Mouse (Mus musculus) embryo, embryonic 11 days (tissue): Measurements from ENCODE around the gene Uba52.
A peak's percentile ranks its signal among the peaks of the same experiment; 100 is the strongest.

Experiments used
- DNase-seq: peaks from one replicate; pipeline ENCODE4 v3.0.0-alpha.2; 2015

Gene Uba52

GRCm38 (mm10) chr8:70510228-70510915 is at the start of gene Uba52:
Uba52 (minus strand) TSS chr8:70510801.
- DNase-seq: peak; percentile 99

DNA sequence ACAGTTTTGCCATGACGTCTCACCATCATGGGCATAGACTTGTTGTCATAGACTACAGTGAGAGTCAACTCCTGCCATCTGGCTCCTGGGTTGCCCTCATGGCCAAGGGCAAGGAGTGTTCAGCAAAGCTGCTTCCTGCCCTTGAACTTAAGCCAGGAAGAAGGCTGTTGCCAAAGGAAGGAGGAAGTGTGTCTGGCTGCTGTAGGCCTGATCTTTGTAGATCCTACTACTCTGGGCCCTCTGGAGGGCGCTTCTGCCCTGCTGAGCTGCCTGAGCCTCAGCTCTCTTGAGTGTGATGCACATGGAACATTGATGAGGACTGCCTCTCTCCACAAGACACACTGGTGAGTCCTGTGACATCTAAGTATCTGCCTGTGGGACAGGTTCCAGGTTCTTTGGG is 49.5 kb upstream of the Uba52 start:
- no peak for DNase-seq

DNA sequence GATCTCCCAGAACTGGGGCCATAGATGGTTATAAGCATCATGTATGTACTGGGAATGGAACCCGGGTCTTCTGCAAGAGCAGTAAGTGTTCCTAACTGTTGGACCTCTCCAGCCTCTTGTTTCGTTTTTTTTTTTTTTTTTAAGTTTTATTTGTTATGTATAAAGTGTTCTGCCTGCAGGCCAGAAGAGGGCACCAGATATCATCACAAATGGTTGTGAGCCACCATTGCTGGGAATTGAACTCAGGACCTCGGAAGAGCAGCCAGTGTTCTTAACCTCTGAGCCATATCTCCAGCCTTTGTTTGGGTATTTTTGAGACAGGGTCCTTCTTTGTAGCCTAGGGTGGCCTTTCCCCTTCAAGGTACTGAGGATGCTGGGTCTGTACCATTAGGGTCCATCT is 48.4 kb upstream of the Uba52 start:
- no peak for DNase-seq

DNA sequence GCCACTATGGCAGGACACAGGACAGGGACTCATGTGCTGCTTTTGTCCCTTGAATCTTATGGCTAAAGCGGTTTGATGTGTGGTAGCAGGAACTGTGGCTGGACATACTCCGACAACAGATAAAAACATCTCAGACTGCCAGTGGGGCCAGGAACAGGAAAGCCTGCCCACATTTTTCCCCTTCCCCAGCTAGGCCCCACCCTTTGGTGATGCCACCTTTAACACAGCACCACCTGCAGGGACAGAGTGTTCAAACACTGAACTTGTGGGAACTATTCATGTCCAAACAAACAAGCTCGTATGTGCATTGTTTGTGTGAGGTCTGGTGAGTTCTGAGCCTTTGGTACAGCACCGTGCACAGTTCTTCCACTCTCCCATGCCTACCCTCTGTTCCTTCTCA is 47.7 kb upstream of the Uba52 start:
- DNase-seq: no peak

- DNase-seq: no peak
Measured at GRCm38 (mm10) chr8:70555079-70555747, 44.6 kb upstream of the Uba52 start.

DNA sequence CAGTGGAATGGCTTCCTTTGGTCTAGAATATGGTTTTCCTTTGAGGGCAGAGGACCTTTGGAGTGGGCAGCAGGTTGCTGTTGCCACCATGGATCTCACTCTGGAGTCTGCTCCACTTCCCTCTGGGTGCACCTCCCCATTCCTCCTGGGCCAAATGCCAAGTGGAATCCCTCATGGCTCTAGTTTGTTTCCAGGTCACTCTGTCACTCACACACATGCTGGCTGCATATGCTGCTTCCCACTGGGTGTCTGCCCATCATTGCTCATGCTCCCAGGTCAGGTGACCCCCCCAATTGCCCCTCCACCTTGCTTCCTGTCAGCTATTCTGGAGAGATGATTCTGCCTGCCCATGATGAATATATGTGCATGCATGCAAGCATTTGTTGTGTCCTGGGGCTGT is 43.1 kb upstream of the Uba52 start:
- no peak for DNase-seq

- DNase-seq: no peak
Measured at GRCm38 (mm10) chr8:70552836-70553235, 42.2 kb upstream of the Uba52 start.

GRCm38 (mm10) chr8:70551558-70552161 is 41.1 kb upstream of the Uba52 start:
- no peak for DNase-seq

- no peak for DNase-seq
Measured at GRCm38 (mm10) chr8:70549412-70550184, 39.0 kb upstream of the Uba52 start.

GRCm38 (mm10) chr8:70547762-70548161 is 37.2 kb upstream of the Uba52 start:
- DNase-seq: no peak

GRCm38 (mm10) chr8:70546412-70546811 is 35.8 kb upstream of the Uba52 start:
- no peak for DNase-seq

- peak; percentile 39 for DNase-seq
Measured at GRCm38 (mm10) chr8:70544200-70544687, 33.6 kb upstream of the Uba52 start.

DNA sequence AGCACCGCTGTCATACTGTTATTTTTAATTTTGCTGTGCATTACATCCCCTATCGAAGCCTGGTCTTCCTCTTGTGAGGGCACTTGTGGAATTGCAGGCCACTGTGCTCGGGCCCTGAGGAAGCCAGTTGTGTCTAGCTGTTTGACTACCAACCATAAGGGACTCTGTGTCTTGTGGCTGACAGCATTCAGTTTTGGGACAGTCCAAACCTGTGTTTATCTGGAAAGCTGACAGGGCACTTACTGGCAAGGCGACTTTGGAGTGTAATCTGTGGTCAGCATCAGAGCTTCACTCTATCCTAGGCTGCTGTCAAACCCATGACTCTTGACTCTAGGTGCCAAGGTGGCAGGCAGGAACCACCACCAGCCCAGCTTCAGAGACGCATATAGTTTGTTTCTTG is 30.5 kb upstream of the Uba52 start:
- no peak for DNase-seq

GRCm38 (mm10) chr8:70540507-70541071 is 30.0 kb upstream of the Uba52 start:
- DNase-seq: no peak

DNA sequence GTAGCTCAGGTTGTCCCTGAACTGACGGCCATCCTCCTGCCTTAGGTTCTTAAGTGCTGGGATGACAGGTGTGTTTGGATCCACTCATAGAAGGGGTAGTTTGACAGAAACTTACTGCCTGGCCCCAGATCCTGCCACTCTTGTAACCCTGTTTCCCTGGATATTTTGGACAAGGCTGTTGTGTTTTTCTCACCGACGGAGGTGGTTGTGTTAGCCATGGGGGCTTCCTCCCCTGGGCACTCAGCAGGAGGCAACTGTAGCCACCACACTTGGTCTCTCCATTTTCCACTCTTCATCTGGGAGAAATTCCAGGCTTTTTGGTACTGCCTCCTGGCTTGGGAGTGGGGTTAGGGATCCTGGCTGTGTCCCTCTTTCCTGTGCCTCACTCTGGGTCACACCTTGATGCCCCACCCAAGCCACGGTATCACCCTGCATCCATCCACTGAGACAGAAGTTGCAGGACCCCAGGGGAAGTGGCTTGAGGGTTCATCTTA is 29.5 kb upstream of the Uba52 start:
- no peak for DNase-seq

DNA sequence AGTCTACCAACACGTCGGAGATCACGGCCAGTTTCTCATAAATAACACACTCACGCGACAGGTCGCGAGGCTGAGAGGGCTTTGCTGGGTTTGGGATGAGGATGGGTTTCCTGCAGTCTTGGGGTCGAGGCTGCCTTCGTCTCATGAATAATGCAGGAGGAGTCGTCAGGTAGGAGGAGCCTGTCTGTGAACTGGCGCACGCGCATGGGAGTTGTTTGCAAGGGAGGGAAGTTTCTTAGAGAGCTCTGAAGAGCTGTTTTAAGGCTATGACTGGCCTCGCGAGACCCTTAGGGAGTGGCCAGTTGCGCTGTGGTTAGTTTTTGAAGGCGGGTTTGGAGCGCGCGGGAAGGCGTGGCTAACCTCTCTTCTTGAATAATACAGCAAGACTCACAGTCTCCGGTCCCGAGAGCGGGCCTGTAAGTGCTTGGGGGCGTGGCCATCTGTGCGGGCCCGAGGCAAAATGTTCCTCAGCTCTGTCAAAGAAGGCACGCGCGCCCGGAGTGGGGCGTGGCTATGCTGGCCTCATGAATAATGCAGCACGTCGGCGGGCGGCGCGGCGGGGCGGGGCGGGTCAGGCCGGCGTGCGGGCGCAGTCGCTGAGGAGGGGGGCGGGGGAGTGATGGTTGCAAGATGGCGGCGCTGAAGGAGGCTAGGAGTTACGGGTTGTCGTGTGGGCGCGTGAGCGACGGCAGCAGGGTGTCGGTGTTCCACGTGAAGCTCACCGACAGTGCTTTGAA is 28.6 kb upstream of the Uba52 start, which contains the start of gene Ell:
Gene Ell, plus strand, starts transcription at position 381 of the 737 bp plus-strand sequence.
- peak; percentile 100 for DNase-seq

DNA sequence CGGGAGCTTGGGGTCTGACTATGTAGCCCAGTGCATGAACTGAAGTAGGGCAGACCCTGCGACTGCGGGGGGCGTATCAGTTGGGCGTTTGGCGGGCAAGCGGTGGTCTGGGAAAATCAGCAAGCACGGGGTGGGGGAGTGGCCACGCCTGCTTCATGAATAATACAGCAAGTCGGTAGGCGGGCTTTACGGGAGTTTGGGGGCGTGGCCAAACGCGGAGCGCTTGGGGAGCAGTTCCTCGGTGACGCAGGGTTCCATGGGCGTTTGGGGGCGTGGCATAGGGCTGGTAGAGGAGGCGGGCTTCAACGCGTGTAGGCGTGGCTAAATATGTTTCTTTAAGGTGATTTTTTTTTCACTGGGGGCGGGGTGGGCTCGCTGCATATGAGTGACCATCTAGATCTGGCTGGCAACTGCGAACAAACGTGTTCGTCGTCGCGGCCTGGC is 28.1 kb upstream of the Uba52 start:
- DNase-seq: peak; percentile 100

- DNase-seq: peak; percentile 74
Measured at GRCm38 (mm10) chr8:70538024-70538579, 27.5 kb upstream of the Uba52 start.

DNA sequence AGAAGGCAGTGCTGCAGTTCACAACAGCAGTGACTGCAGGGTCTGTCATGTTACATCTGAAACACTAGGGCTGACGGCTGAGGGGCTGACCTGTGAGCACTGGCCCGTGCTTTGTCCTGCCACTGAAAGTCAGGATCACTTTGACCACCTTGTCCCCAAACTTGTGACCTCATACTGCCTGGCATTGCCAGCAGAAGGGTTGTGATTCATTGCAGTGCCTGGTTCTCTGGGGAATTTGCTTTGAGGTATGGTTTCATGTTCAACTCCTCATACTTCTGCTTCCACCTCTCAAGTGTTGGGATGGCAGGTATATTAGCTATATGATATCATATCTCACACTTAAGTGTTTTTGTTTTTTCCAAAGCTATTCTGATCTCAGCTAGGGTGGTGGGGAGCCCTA is 25.1 kb upstream of the Uba52 start:
- no peak for DNase-seq

GRCm38 (mm10) chr8:70535221-70535620 is 24.6 kb upstream of the Uba52 start:
- DNase-seq: no peak

DNA sequence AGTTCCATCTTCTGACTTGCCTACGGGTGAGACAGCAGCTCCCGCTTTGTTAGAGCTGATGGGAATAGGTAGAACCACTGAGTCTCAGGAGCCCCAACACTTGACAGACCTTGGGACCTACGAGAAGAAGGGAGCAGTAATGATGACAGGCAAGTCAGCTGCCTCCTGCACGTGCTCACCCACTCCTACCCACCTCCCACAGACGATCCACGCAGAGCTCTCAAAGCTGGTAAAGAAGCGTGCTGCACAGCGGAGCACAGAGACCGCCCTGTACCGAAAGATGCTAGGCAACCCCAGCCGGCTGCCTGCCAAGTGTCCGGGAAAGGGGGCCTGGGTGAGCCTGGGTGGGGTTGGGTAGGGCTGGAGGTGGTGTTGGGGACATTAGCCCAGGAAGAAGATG is 23.7 kb upstream of the Uba52 start:
- DNase-seq: no peak

GRCm38 (mm10) chr8:70530314-70530713 is 19.7 kb upstream of the Uba52 start:
- no peak for DNase-seq
